Mouse (Mus musculus): ENCODE results near the gene Pvalb. TPM values are rescaled to one million over a fixed set of nuclear protein-coding genes. Genes with fewer than 3 reads are reported as not detected.

The Pvalb gene
- polyA plus RNA-seq, 1 experiment from 2014 or later, result 3.0 TPM

GRCm38 (mm10) chr15:78172256-78172898 is 33.8 kb downstream of the Pvalb start:
- H3K4me3 ChIP-seq, result peak overlapping the region; percentile 3; the same call in 1 of the 2 replicates
- peaks cover 25% of the 10 kb centered on the region for H3K4me1 ChIP-seq
- H3K9me3 ChIP-seq, result no peaks in the 10 kb centered on the region
- no peaks in the 10 kb centered on the region for H3K27me3 ChIP-seq (replicated peaks)
- ATAC-seq (replicated peaks), result no peak
- WGBS, result 61% methylated on average over 11 of the region's 11 CpGs
- H3K36me3 ChIP-seq (replicated peaks), result no peaks in the 10 kb centered on the region
- no peak overlapping the region for H3K27ac ChIP-seq
- peak overlapping the region; percentile 95 for H3K4me2 ChIP-seq
- H3K9ac ChIP-seq, result no peak overlapping the region

GRCm38 (mm10) chr15:78171651-78172050 is 34.5 kb downstream of the Pvalb start:
- ATAC-seq (replicated peaks), result no peak
- H3K27me3 ChIP-seq (replicated peaks), result no peaks in the 10 kb centered on the region
- no peak overlapping the region for H3K27ac ChIP-seq
- WGBS, result 92% methylated on average over 10 of the region's 10 CpGs
- peaks cover 25% of the 10 kb centered on the region for H3K4me1 ChIP-seq
- H3K4me3 ChIP-seq, result no peak overlapping the region
- no peaks in the 10 kb centered on the region for H3K9me3 ChIP-seq
- no peak overlapping the region for H3K9ac ChIP-seq
- no peaks in the 10 kb centered on the region for H3K36me3 ChIP-seq (replicated peaks)
- no peak overlapping the region for H3K4me2 ChIP-seq

- 96% methylated on average over 15 of the region's 15 CpGs for WGBS
Measured at GRCm38 (mm10) chr15:78170708-78171107, 35.5 kb downstream of the Pvalb start.

GRCm38 (mm10) chr15:78169566-78169965 is 36.6 kb downstream of the Pvalb start:
- Histone ChIP-seq H3K9ac (no peak overlapping the region), H3K36me3 (replicated peaks) (no peaks in the 10 kb centered on the region), H3K4me3 (no peak overlapping the region), H3K4me2 (no peak overlapping the region), H3K9me3 (no peaks in the 10 kb centered on the region), H3K27me3 (replicated peaks) (no peaks in the 10 kb centered on the region), H3K27ac (no peak overlapping the region), H3K4me1 (peaks cover 22% of the 10 kb centered on the region)
- WGBS, result 86% methylated on average over 11 of the region's 11 CpGs
- no peak for ATAC-seq (replicated peaks)

More at GRCm38 (mm10) chr15:78170708-78171107, 35.5 kb downstream of the Pvalb start:
- ATAC-seq (replicated peaks), result no peak
- no peaks in the 10 kb centered on the region for H3K27me3 ChIP-seq (replicated peaks)
- H3K4me2 ChIP-seq, result no peak overlapping the region
- H3K4me1 ChIP-seq, result peaks cover 25% of the 10 kb centered on the region
- H3K9ac ChIP-seq, result no peak overlapping the region
- H3K27ac ChIP-seq, result no peak overlapping the region
- H3K9me3 ChIP-seq, result no peaks in the 10 kb centered on the region
- H3K4me3 ChIP-seq, result no peak overlapping the region
- no peaks in the 10 kb centered on the region for H3K36me3 ChIP-seq (replicated peaks)

GRCm38 (mm10) chr15:78165292-78165691 is 40.9 kb downstream of the Pvalb start:
- Histone ChIP-seq H3K27me3 (replicated peaks) (no peaks in the 10 kb centered on the region), H3K4me1 (peaks cover 8% of the 10 kb centered on the region; the same call in 1 of the 2 replicates), H3K9ac (no peak overlapping the region), H3K4me2 (no peak overlapping the region), H3K9me3 (no peaks in the 10 kb centered on the region), H3K4me3 (no peak overlapping the region), H3K27ac (no peak overlapping the region), H3K36me3 (replicated peaks) (no peaks in the 10 kb centered on the region)
- WGBS, result 84% methylated on average over 4 of the region's 4 CpGs
- no peak for ATAC-seq (replicated peaks)

GRCm38 (mm10) chr15:78164466-78164865 is 41.7 kb downstream of the Pvalb start:
- H3K9ac ChIP-seq, result no peak overlapping the region
- no peak for ATAC-seq (replicated peaks)
- peak overlapping the region; percentile 32; the same call in 1 of the 2 replicates for H3K27ac ChIP-seq
- peaks cover 8% of the 10 kb centered on the region; the same call in 1 of the 2 replicates for H3K4me1 ChIP-seq
- no peak overlapping the region for H3K4me2 ChIP-seq
- H3K9me3 ChIP-seq, result no peaks in the 10 kb centered on the region
- no peak overlapping the region for H3K4me3 ChIP-seq
- H3K36me3 ChIP-seq (replicated peaks), result no peaks in the 10 kb centered on the region
- WGBS, result 61% methylated on average over 11 of the region's 11 CpGs
- no peaks in the 10 kb centered on the region for H3K27me3 ChIP-seq (replicated peaks)

- Histone ChIP-seq H3K27ac (no peak overlapping the region), H3K9me3 (no peaks in the 10 kb centered on the region), H3K4me1 (peaks cover 8% of the 10 kb centered on the region; the same call in 1 of the 2 replicates), H3K27me3 (replicated peaks) (no peaks in the 10 kb centered on the region), H3K9ac (no peak overlapping the region), H3K4me2 (no peak overlapping the region), H3K36me3 (replicated peaks) (no peaks in the 10 kb centered on the region), H3K4me3 (no peak overlapping the region)
- 81% methylated on average over 9 of the region's 9 CpGs for WGBS
- ATAC-seq (replicated peaks), result no peak
Measured at GRCm38 (mm10) chr15:78161946-78162345, 44.3 kb downstream of the Pvalb start.

GRCm38 (mm10) chr15:78158335-78158734 is 47.9 kb downstream of the Pvalb start:
- Histone ChIP-seq H3K9me3 (no peaks in the 10 kb centered on the region), H3K4me3 (no peak overlapping the region), H3K27me3 (replicated peaks) (no peaks in the 10 kb centered on the region), H3K4me1 (no peaks in the 10 kb centered on the region), H3K4me2 (no peak overlapping the region), H3K9ac (no peak overlapping the region), H3K27ac (no peak overlapping the region), H3K36me3 (replicated peaks) (no peaks in the 10 kb centered on the region)
- ATAC-seq (replicated peaks), result no peak
- 83% methylated on average over 5 of the region's 5 CpGs for WGBS

- H3K9ac ChIP-seq, result no peak overlapping the region
- no peak for ATAC-seq (replicated peaks)
- no peak overlapping the region for H3K4me2 ChIP-seq
- 82% methylated on average over 4 of the region's 4 CpGs for WGBS
- no peak overlapping the region for H3K27ac ChIP-seq
- no peak overlapping the region for H3K4me3 ChIP-seq
- peaks cover 3% of the 10 kb centered on the region; the same call in 1 of the 2 replicates for H3K4me1 ChIP-seq
- no peaks in the 10 kb centered on the region for H3K9me3 ChIP-seq
- H3K36me3 ChIP-seq (replicated peaks), result no peaks in the 10 kb centered on the region
- no peaks in the 10 kb centered on the region for H3K27me3 ChIP-seq (replicated peaks)
Measured at GRCm38 (mm10) chr15:78157824-78158223, 48.4 kb downstream of the Pvalb start.

GRCm38 (mm10) chr15:78157330-78157729 is 48.9 kb downstream of the Pvalb start:
- H3K27me3 ChIP-seq (replicated peaks), result no peaks in the 10 kb centered on the region
- H3K36me3 ChIP-seq (replicated peaks), result no peaks in the 10 kb centered on the region
- peaks cover 7% of the 10 kb centered on the region; the same call in 1 of the 2 replicates for H3K4me1 ChIP-seq
- H3K4me3 ChIP-seq, result no peak overlapping the region
- ATAC-seq (replicated peaks), result no peak
- H3K4me2 ChIP-seq, result no peak overlapping the region
- H3K9ac ChIP-seq, result no peak overlapping the region
- H3K27ac ChIP-seq, result no peak overlapping the region
- WGBS, result 72% methylated on average over 8 of the region's 8 CpGs
- H3K9me3 ChIP-seq, result no peaks in the 10 kb centered on the region

- Histone ChIP-seq H3K9me3 (no peaks in the 10 kb centered on the region), H3K4me3 (no peak overlapping the region), H3K36me3 (replicated peaks) (no peaks in the 10 kb centered on the region), H3K27ac (no peak overlapping the region), H3K9ac (no peak overlapping the region), H3K4me2 (no peak overlapping the region), H3K27me3 (replicated peaks) (no peaks in the 10 kb centered on the region), H3K4me1 (peaks cover 7% of the 10 kb centered on the region; the same call in 1 of the 2 replicates)
- WGBS, result 91% methylated on average over 6 of the region's 6 CpGs
- no peak for ATAC-seq (replicated peaks)
Measured at GRCm38 (mm10) chr15:78155421-78155820, 50.8 kb downstream of the Pvalb start.

- no peak for ATAC-seq (replicated peaks)
- peaks cover 7% of the 10 kb centered on the region; the same call in 1 of the 2 replicates for H3K4me1 ChIP-seq
- no peak overlapping the region for H3K4me2 ChIP-seq
- H3K36me3 ChIP-seq (replicated peaks), result no peaks in the 10 kb centered on the region
- no peaks in the 10 kb centered on the region for H3K9me3 ChIP-seq
- WGBS, result 40% methylated on average over 11 of the region's 11 CpGs
- H3K27ac ChIP-seq, result peak overlapping the region; percentile 4; the same call in 1 of the 2 replicates
- H3K27me3 ChIP-seq (replicated peaks), result no peaks in the 10 kb centered on the region
- no peak overlapping the region for H3K4me3 ChIP-seq
- no peak overlapping the region for H3K9ac ChIP-seq
Measured at GRCm38 (mm10) chr15:78153045-78153775, 53.0 kb downstream of the Pvalb start.
